Mouse (Mus musculus) forebrain, embryonic 14.5 days (tissue): ENCODE data around the gene Prokr2. TPM values are rescaled to one million over a fixed set of nuclear protein-coding genes. Genes with fewer than 3 reads are reported as not detected.
"Not testable (repeated sequence)": the region's sequence is repeated elsewhere in the genome, so short reads cannot be mapped to it uniquely, and the experiment has no call there.

Experiments used
- ATAC-seq: fragments of 200-750 bp; cut with Nextera tagmentation; 2 replicates; pipeline ENCODE4 v1.8.0; 2017; ENCODE audit warnings: mild to moderate bottlenecking, moderate library complexity
- DNase-seq: peaks from one replicate; pipeline ENCODE4 v3.0.0-alpha.2; 2015; ENCODE audit warnings: low spot score
- H3K27ac ChIP-seq: fragments of 300-500 bp; sonication (generic); 2 replicates; pipeline ENCODE4 v1.5.1; 2014; ENCODE audit warnings: low read depth, mild to moderate bottlenecking, control low read depth, low read length, moderate library complexity
- H3K27me3 ChIP-seq: fragments of 300-500 bp; sonication (generic); replicated peaks from 2 replicates; pipeline ENCODE4 v1.6.1; 2014; ENCODE audit warnings: low read length, control low read depth, mixed read lengths; ENCODE audit not compliant: control insufficient read depth, insufficient read depth
- H3K36me3 ChIP-seq: fragments of 300-500 bp; sonication (generic); 2 replicates; pipeline ENCODE4 v1.6.1; 2014; ENCODE audit warnings: low read length, control low read depth; ENCODE audit not compliant: control insufficient read depth, insufficient read depth
- H3K4me1 ChIP-seq: fragments of 300-500 bp; sonication (generic); 2 replicates; pipeline ENCODE4 v1.6.1; 2014; ENCODE audit warnings: antibody characterized with exemption, low read length, control low read depth; ENCODE audit not compliant: control insufficient read depth, insufficient read depth
- H3K4me2 ChIP-seq: fragments of 300-500 bp; sonication (generic); 2 replicates; pipeline ENCODE4 v1.6.1; 2014; ENCODE audit warnings: mild to moderate bottlenecking, control low read depth, low read length
- H3K4me3 ChIP-seq: fragments of 300-500 bp; sonication (generic); 2 replicates; pipeline ENCODE4 v1.5.1; 2014; ENCODE audit warnings: low read depth, low read length, control low read depth
- H3K9ac ChIP-seq: fragments of 300-500 bp; sonication (generic); 2 replicates; pipeline ENCODE4 v1.6.1; 2014; ENCODE audit warnings: mild to moderate bottlenecking, low read length, control low read depth, moderate library complexity
- H3K9me3 ChIP-seq: fragments of 300-500 bp; sonication (generic); replicated peaks from 2 replicates; pipeline ENCODE4 v1.6.1; 2016; ENCODE audit warnings: low read length, control low read depth, mixed read lengths; ENCODE audit not compliant: control insufficient read depth
- WGBS: fragments of 180-500 bp; shearing (Covaris S2); extraction: QIAGEN DNeasy Blood & Tissue Kit; methylation state at CpG from one replicate; pipeline ENCODE4 v1.1.7; 2014; 5-methylcytosine and 5-hydroxymethylcytosine counted together
- polyA plus RNA-seq: library from polyadenylated mRNA; unstranded; fragments of >200 nt; fragmentation: Nextera tagmentation; extraction: Ambion mirVana; gene quantifications from 2 replicates; pipeline ENCODE4 v1.2.1, GENCODE M21; 2014

Prokr2 gene
- polyA plus RNA-seq, 1 experiment from 2014 or later = 6.5 TPM

GRCm38 (mm10) chr2:132317178-132317577 lies 68.1 kb downstream of the Prokr2 start:
- Histone ChIP-seq H3K4me3 (no peak overlapping the region), H3K4me2 (no peak overlapping the region), H3K9me3 (no peaks in the 10 kb centered on the region), H3K36me3 (no peaks in the 10 kb centered on the region), H3K9ac (no peak overlapping the region), H3K27ac (no peak overlapping the region), H3K4me1 (no peaks in the 10 kb centered on the region), H3K27me3 (no peaks in the 10 kb centered on the region)
- 71% methylated on average over 1 of the region's 1 CpGs for WGBS
- DNase-seq = no peak
- ATAC-seq = no peak

GRCm38 (mm10) chr2:132316041-132316808 lies 69.0 kb downstream of the Prokr2 start:
- DNase-seq = peak; percentile 90
- no peak overlapping the region for H3K4me3 ChIP-seq
- no peak overlapping the region for H3K27ac ChIP-seq
- H3K9ac ChIP-seq = no peak overlapping the region
- no peaks in the 10 kb centered on the region for H3K4me1 ChIP-seq
- no peak overlapping the region for H3K4me2 ChIP-seq
- no peaks in the 10 kb centered on the region for H3K27me3 ChIP-seq
- peak; percentile 78 for ATAC-seq
- WGBS = 43% methylated on average over 8 of the region's 8 CpGs
- no peaks in the 10 kb centered on the region for H3K9me3 ChIP-seq
- no peaks in the 10 kb centered on the region for H3K36me3 ChIP-seq

- H3K27me3 ChIP-seq, H3K9ac ChIP-seq, H3K36me3 ChIP-seq, H3K27ac ChIP-seq, DNase-seq, H3K4me1 ChIP-seq, H3K9me3 ChIP-seq, H3K4me3 ChIP-seq, ATAC-seq, H3K4me2 ChIP-seq: not testable (repeated sequence)
- 86% methylated on average over 8 of the region's 8 CpGs for WGBS
These were observed 71.2 kb downstream of the Prokr2 start for GRCm38 (mm10) chr2:132314057-132314456.

GRCm38 (mm10) chr2:132313568-132313967 lies 71.7 kb downstream of the Prokr2 start:
- 100% methylated on average over 2 of the region's 2 CpGs for WGBS
- H3K36me3 ChIP-seq = peaks cover 8% of the 10 kb centered on the region; the same call in 1 of the 2 replicates
- H3K4me3 ChIP-seq = no peak overlapping the region
- DNase-seq = no peak
- no peak; the same call in 1 of the 2 replicates for ATAC-seq
- no peaks in the 10 kb centered on the region for H3K27me3 ChIP-seq
- H3K4me1 ChIP-seq = no peaks in the 10 kb centered on the region
- no peak overlapping the region for H3K4me2 ChIP-seq
- H3K9ac ChIP-seq = no peak overlapping the region
- H3K9me3 ChIP-seq = no peaks in the 10 kb centered on the region
- no peak overlapping the region for H3K27ac ChIP-seq

GRCm38 (mm10) chr2:132312616-132313015 lies 72.6 kb downstream of the Prokr2 start:
- H3K4me3 ChIP-seq = no peak overlapping the region
- peaks cover 15% of the 10 kb centered on the region for H3K36me3 ChIP-seq
- H3K4me1 ChIP-seq = no peaks in the 10 kb centered on the region
- DNase-seq (no peak), ATAC-seq (no peak)
- no peaks in the 10 kb centered on the region for H3K27me3 ChIP-seq
- no peak overlapping the region for H3K4me2 ChIP-seq
- 75% methylated on average over 5 of the region's 5 CpGs for WGBS
- no peak overlapping the region for H3K27ac ChIP-seq
- no peak overlapping the region for H3K9ac ChIP-seq
- no peaks in the 10 kb centered on the region for H3K9me3 ChIP-seq

- WGBS = 94% methylated on average over 6 of the region's 6 CpGs
These were observed 75.8 kb downstream of the Prokr2 start for GRCm38 (mm10) chr2:132309398-132309930.

GRCm38 (mm10) chr2:132308829-132309228 lies 76.4 kb downstream of the Prokr2 start:
- Histone ChIP-seq H3K27me3 (no peaks in the 10 kb centered on the region), H3K4me1 (no peaks in the 10 kb centered on the region), H3K9ac (no peak overlapping the region), H3K4me2 (no peak overlapping the region), H3K9me3 (no peaks in the 10 kb centered on the region), H3K27ac (no peak overlapping the region), H3K36me3 (peaks cover 48% of the 10 kb centered on the region), H3K4me3 (no peak overlapping the region)
- DNase-seq (no peak), ATAC-seq (no peak)
- WGBS = 91% methylated on average over 6 of the region's 6 CpGs

More at GRCm38 (mm10) chr2:132309398-132309930, 75.8 kb downstream of the Prokr2 start:
- DNase-seq (no peak), ATAC-seq (no peak)
- H3K27ac ChIP-seq = no peak overlapping the region
- H3K36me3 ChIP-seq = peaks cover 43% of the 10 kb centered on the region
- H3K4me2 ChIP-seq = no peak overlapping the region
- no peak overlapping the region for H3K9ac ChIP-seq
- no peaks in the 10 kb centered on the region for H3K27me3 ChIP-seq
- no peaks in the 10 kb centered on the region for H3K9me3 ChIP-seq
- no peak overlapping the region for H3K4me3 ChIP-seq
- no peaks in the 10 kb centered on the region for H3K4me1 ChIP-seq

GRCm38 (mm10) chr2:132307213-132307843 lies 77.9 kb downstream of the Prokr2 start:
- 94% methylated on average over 11 of the region's 11 CpGs for WGBS
- Histone ChIP-seq H3K4me3 (no peak overlapping the region), H3K4me1 (no peaks in the 10 kb centered on the region), H3K27me3 (no peaks in the 10 kb centered on the region), H3K36me3 (peaks cover 59% of the 10 kb centered on the region), H3K9me3 (no peaks in the 10 kb centered on the region), H3K9ac (no peak overlapping the region), H3K4me2 (no peak overlapping the region), H3K27ac (no peak overlapping the region)
- DNase-seq (no peak), ATAC-seq (no peak)

- DNase-seq = no peak
- 61% methylated on average over 4 of the region's 4 CpGs for WGBS
- H3K27ac ChIP-seq = no peak overlapping the region
- H3K27me3 ChIP-seq = no peaks in the 10 kb centered on the region
- H3K36me3 ChIP-seq = peaks cover 72% of the 10 kb centered on the region
- ATAC-seq = no peak
- no peak overlapping the region for H3K9ac ChIP-seq
- H3K4me1 ChIP-seq = no peaks in the 10 kb centered on the region
- no peaks in the 10 kb centered on the region for H3K9me3 ChIP-seq
- no peak overlapping the region for H3K4me2 ChIP-seq
- H3K4me3 ChIP-seq = no peak overlapping the region
These were observed 79.3 kb downstream of the Prokr2 start for GRCm38 (mm10) chr2:132305988-132306387.
